Mouse (Mus musculus): Measurements from ENCODE around the gene Izumo2.

GRCm38 (mm10) chr7:44757164-44757563, 48.6 kb downstream of the Izumo2 start:
- no peak for TF ChIP-seq ZNF384 (IDR thresholded peaks at IDR 0.05; ENCODE audit: low read depth, low read length)
- TF ChIP-seq HCFC1 (IDR thresholded peaks at IDR 0.05; ENCODE audit: borderline replicate concordance, insufficient read depth, low read length) = no peak
- peak; percentile 63; the same call in 1 of the 2 replicates for TF ChIP-seq MAFK (IDR thresholded peaks at IDR 0.05; ENCODE audit: insufficient read depth, low read depth, low read length)
- TF ChIP-seq ZC3H11A (IDR thresholded peaks at IDR 0.05; ENCODE audit: borderline replicate concordance, low read depth, low read length) = no peak

All from ES-E14 (cell line).